Mouse (Mus musculus): ENCODE results near the gene Ppp1r18. TPM values are rescaled to one million over a fixed set of nuclear protein-coding genes. Genes with fewer than 3 reads are reported as not detected.

Ppp1r18 gene
- polyA plus RNA-seq, 1 experiment from 2014 or later, result 28.9 TPM

DNA sequence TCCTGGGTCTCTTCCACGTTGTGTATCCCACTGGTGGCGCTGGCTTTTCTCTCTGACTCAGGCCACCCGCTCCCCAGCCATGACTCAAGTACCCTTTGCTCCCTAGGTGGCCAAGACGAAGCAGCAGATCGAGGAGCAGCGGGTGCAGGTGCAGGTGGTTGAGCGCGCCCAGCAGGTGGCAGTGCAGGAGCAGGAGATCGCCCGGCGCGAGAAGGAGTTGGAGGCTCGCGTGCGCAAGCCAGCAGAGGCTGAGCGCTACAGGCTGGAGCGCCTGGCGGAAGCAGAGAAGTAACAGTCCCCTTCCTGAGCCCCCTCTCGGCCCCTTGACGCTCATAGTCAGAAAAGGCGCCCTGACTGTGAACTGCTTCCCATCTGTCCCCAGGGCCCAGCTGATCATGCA is 35.7 kb upstream of the Ppp1r18 start:
- Histone ChIP-seq H3K4me2 (replicated peaks) (peak overlapping the region; percentile 24; the same call in 1 of the 2 replicates), H3K4me3 (0 out of 2 replicates have a peak overlapping the region, but pooled peaks have one; percentile 9), H3K27me3 (no peaks in the 10 kb centered on the region), H3K9me3 (no peaks in the 10 kb centered on the region), H3K27ac (no peak overlapping the region), H3K4me1 (peaks cover 18% of the 10 kb centered on the region), H3K9ac (0 out of 2 replicates have a peak overlapping the region, but pooled peaks have one; percentile 30), H3K36me3 (peaks cover 56% of the 10 kb centered on the region)
- 1% methylated on average over 21 of the region's 21 CpGs for WGBS
- peak; percentile 53; the same call in 1 of the 2 replicates for ATAC-seq (ENCODE audit: insufficient number of reproducible peaks, insufficient read depth, low FRiP score, low TSS enrichment)

DNA sequence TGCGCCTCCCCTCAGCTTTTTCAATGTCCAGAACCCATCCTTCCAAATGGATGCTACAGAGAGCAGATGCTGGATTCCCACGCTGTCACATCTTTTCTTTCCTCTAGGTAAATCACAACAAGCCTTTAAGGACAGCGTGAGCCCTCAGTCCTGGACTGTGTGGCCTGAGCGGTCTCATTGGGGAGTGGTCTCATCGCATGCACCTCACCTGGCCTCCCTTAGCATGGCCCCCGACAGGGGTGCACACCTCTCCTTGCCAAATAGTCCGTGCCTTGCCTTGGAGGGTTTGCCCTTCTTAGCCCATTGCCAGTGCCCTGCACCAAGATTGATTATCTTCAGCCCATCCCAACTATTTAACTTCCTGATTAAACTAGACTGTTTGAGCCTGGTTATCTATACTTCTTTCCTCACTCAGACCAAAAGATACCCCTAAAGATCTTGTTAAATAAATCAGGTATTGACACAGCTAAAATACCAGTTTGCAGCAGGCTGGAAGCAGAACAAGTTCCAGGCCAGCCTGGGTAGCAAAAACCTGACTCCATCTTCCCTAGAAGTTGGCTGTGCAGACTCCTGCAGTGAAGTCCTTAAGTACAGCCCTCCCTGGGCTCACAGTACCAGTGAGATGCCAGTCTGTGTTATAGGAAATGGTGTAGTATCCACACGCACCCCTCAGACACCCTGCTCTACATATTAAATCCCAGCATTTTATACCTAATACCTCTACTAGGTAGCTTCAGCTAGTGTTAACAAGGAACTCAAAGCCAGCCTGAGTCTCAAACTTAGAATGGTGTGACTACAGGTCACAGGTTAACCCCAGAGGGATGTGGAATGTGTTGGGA is 32.8 kb upstream of the Ppp1r18 start:
- Histone ChIP-seq H3K4me3 (no peak overlapping the region), H3K4me2 (replicated peaks) (no peak overlapping the region), H3K9me3 (no peaks in the 10 kb centered on the region), H3K9ac (no peak overlapping the region), H3K4me1 (peaks cover 34% of the 10 kb centered on the region), H3K27me3 (no peaks in the 10 kb centered on the region), H3K27ac (no peak overlapping the region), H3K36me3 (peaks cover 55% of the 10 kb centered on the region)
- 64% methylated on average over 8 of the region's 8 CpGs for WGBS
- ATAC-seq (ENCODE audit: insufficient number of reproducible peaks, insufficient read depth, low FRiP score, low TSS enrichment), result no peak

DNA sequence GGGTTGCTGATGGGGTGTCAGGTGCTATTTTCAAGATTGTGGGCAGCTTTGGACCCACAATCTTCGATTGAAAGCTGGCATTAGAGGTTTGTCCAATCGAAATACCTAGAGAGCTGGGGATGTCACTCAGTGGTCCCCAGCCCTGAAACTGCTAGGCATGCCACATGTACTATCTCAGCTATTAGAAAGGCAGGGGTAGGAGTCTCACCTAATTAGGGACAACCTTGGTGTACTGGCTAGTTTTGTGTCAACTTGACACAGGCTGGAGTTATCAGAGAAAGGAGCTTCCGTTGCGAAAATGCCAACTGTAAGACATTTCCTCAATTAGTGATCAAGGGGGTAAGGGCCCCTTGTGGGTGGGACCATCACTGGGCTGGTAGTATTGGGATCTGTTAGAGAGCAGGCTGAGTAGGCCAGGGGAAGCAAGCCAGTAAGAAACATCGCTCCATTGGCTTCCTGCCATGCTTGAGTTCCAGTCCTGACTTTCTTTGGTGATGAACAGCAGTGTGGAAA is 32.1 kb upstream of the Ppp1r18 start:
- no peaks in the 10 kb centered on the region for H3K9me3 ChIP-seq
- H3K4me3 ChIP-seq, result no peak overlapping the region
- H3K9ac ChIP-seq, result no peak overlapping the region
- H3K27me3 ChIP-seq, result no peaks in the 10 kb centered on the region
- no peak overlapping the region; the same call in 1 of the 2 replicates for H3K4me2 ChIP-seq (replicated peaks)
- peaks cover 50% of the 10 kb centered on the region for H3K36me3 ChIP-seq
- no peak overlapping the region for H3K27ac ChIP-seq
- 21% methylated on average over 5 of the region's 5 CpGs for WGBS
- peaks cover 34% of the 10 kb centered on the region for H3K4me1 ChIP-seq
- ATAC-seq (ENCODE audit: insufficient number of reproducible peaks, insufficient read depth, low FRiP score, low TSS enrichment), result no peak

DNA sequence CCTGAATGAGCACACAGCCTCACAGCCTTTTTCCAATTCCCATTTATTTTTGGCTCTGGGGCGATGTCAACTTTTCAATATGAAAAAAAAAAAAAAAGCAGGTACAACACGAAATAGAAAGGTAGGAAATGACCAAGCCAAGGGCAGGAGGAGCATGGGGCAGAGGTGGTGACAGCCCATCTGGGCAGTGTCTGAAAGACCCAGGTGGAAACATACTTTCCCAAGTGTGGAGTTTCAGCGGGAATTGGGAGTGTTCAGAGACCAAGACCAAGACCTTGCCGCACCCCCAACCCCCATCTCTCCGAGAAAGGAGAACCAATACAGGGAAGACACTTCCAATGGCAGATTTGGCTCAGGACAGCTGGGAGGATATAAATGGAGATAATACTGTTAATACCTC is 31.5 kb upstream of the Ppp1r18 start:
- H3K36me3 ChIP-seq, result peaks cover 50% of the 10 kb centered on the region
- no peak for ATAC-seq (ENCODE audit: insufficient number of reproducible peaks, insufficient read depth, low FRiP score, low TSS enrichment)
- H3K4me1 ChIP-seq, result peaks cover 34% of the 10 kb centered on the region
- H3K9me3 ChIP-seq, result no peaks in the 10 kb centered on the region
- 57% methylated on average over 5 of the region's 5 CpGs for WGBS
- 0 out of 2 replicates have a peak overlapping the region, but pooled peaks have one; percentile 7 for H3K4me3 ChIP-seq
- no peaks in the 10 kb centered on the region for H3K27me3 ChIP-seq
- H3K4me2 ChIP-seq (replicated peaks), result peak overlapping the region; percentile 85
- no peak overlapping the region for H3K27ac ChIP-seq
- H3K9ac ChIP-seq, result no peak overlapping the region

DNA sequence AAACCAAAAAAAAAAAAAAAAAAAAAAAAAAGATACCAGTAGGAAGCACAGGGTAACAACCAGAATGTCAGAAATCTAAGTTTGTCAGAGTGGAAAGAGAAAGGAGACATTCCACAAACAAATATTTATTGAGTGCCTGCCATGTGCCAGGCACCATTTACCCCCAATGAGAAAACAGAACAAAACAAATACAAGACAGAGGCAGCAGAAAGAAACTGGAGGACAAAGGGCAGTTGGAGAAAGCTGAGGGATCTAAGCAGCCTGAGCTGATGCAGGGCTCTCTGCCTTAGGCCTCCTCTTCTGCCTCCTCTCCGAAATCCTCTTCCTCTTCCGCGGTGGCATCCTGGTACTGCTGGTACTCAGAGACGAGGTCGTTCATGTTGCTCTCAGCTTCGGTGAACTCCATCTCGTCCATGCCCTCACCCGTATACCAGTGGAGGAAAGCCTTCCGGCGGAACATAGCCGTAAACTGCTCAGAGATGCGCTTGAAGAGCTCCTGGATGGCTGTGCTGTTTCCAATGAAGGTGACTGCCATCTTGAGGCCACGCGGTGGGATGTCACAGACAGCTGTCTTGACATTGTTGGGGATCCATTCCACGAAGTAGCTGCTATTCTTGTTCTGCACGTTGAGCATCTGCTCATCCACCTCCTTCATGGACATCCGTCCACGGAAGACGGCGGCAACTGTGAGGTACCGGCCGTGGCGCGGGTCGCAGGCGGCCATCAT is 30.5 kb upstream of the Ppp1r18 start:
- Histone ChIP-seq H3K36me3 (peaks cover 50% of the 10 kb centered on the region), H3K9me3 (no peaks in the 10 kb centered on the region), H3K27me3 (no peaks in the 10 kb centered on the region), H3K9ac (peak overlapping the region; percentile 49), H3K4me1 (peaks cover 40% of the 10 kb centered on the region), H3K4me3 (peak overlapping the region; percentile 87), H3K27ac (no peak overlapping the region), H3K4me2 (replicated peaks) (peak overlapping the region; percentile 85)
- no peak for ATAC-seq (ENCODE audit: insufficient number of reproducible peaks, insufficient read depth, low FRiP score, low TSS enrichment)
- 74% methylated on average over 26 of the region's 26 CpGs for WGBS

DNA sequence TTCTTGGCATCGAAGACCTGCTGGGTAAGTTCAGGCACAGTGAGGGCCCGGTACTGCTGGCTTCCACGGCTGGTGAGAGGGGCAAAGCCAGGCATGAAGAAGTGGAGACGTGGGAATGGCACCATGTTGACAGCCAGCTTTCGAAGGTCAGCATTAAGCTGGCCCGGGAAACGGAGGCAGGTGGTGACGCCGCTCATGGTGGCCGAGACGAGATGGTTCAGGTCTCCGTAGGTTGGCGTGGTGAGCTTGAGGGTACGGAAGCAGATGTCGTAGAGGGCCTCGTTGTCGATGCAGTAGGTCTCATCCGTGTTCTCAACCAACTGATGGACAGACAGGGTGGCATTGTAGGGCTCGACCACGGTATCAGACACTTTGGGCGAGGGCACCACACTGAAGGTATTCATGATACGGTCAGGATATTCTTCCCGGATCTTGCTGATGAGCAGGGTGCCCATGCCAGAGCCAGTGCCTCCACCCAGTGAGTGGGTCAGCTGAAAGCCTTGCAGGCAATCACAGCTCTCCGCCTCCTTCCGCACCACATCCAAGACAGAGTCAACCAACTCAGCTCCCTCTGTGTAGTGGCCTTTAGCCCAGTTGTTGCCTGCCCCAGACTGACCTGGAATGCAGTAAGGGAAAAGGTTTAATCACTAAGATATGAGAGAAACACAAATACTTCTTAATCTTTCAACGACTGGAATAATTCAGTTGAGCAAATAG is 29.8 kb upstream of the Ppp1r18 start:
- no peak overlapping the region for H3K27ac ChIP-seq

DNA sequence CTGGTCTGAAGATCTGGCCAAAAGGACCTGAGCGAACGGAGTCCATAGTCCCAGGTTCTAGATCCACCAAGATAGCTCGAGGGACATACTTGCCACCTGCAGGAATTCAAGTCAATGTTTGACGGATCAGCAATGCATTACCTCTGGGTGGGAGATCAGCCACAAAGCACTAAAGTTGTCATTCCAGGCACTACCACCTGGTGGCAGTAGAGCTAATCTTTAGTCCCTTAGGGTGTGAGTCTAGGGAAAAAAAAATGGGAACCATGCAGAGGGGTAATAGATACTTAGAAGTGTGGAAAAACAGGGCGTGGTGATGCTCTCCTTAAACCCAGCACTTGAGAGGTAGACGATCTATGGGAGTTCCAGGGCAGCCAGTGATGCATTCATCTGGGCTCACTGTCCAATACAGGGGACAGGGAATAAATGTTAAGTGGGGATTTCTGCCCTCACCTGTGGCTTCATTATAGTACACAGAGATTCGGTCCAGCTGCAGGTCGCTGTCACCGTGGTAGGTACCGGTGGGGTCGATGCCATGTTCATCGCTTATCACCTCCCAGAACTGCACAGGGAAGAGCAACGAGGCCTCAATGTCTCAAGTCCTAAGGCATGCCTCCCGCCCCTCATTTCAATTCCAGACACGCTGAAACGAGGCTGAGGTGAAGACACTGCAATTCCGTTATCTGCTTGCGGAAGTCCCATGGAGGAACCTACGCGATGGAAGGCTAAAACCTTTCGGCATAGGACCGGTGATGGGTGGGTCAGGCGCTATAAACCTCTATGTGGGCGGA is 29.0 kb upstream of the Ppp1r18 start:
- H3K4me2 ChIP-seq (replicated peaks), result peak overlapping the region; percentile 85
- H3K27ac ChIP-seq, result peak overlapping the region; percentile 97
- H3K9ac ChIP-seq, result peak overlapping the region; percentile 96
- ATAC-seq (ENCODE audit: insufficient number of reproducible peaks, insufficient read depth, low FRiP score, low TSS enrichment), result no peak
- H3K4me1 ChIP-seq, result peaks cover 33% of the 10 kb centered on the region
- no peaks in the 10 kb centered on the region for H3K9me3 ChIP-seq
- H3K27me3 ChIP-seq, result no peaks in the 10 kb centered on the region
- H3K36me3 ChIP-seq, result peaks cover 50% of the 10 kb centered on the region
- 8% methylated on average over 24 of the region's 24 CpGs for WGBS
- peak overlapping the region; percentile 87 for H3K4me3 ChIP-seq

More for the DNA sequence above, 29.8 kb upstream of the Ppp1r18 start:
- Histone ChIP-seq H3K27me3 (no peaks in the 10 kb centered on the region), H3K4me2 (replicated peaks) (peak overlapping the region; percentile 85), H3K36me3 (peaks cover 50% of the 10 kb centered on the region), H3K9me3 (no peaks in the 10 kb centered on the region), H3K4me3 (peak overlapping the region; percentile 87), H3K4me1 (peaks cover 33% of the 10 kb centered on the region), H3K9ac (peak overlapping the region; percentile 49)
- ATAC-seq (ENCODE audit: insufficient number of reproducible peaks, insufficient read depth, low FRiP score, low TSS enrichment), result no peak
- 76% methylated on average over 26 of the region's 26 CpGs for WGBS

DNA sequence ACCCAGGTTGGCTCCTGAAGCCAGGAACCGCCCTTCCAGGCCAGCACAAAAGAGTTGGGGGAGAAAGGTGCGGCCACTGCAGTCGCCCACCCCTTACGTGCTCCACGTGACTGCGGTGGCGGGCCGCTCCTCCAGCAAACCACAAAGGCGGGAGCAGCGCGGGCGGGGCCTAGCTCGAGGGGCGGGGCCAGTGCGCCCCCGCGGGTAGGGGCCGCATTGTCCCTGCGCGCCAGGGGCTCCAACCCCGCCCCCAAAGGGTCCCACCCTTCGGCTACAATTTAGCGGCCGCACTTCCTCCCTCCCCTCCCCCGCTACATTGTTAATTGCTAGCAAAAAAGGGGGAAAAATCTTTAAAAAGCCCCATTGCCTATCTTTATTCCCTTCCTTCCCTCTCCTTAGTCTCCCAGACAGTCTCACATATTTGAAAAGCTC is 28.4 kb upstream of the Ppp1r18 start:
- no peaks in the 10 kb centered on the region for H3K27me3 ChIP-seq
- H3K9ac ChIP-seq, result peak overlapping the region; percentile 96
- no peak for ATAC-seq (ENCODE audit: insufficient number of reproducible peaks, insufficient read depth, low FRiP score, low TSS enrichment)
- peak overlapping the region; percentile 85 for H3K4me2 ChIP-seq (replicated peaks)
- WGBS, result under 1% methylated on average over 24 of the region's 25 CpGs
- H3K9me3 ChIP-seq, result no peaks in the 10 kb centered on the region
- peaks cover 35% of the 10 kb centered on the region for H3K4me1 ChIP-seq
- H3K36me3 ChIP-seq, result peaks cover 50% of the 10 kb centered on the region
- peak overlapping the region; percentile 87 for H3K4me3 ChIP-seq
- peak overlapping the region; percentile 97 for H3K27ac ChIP-seq

DNA sequence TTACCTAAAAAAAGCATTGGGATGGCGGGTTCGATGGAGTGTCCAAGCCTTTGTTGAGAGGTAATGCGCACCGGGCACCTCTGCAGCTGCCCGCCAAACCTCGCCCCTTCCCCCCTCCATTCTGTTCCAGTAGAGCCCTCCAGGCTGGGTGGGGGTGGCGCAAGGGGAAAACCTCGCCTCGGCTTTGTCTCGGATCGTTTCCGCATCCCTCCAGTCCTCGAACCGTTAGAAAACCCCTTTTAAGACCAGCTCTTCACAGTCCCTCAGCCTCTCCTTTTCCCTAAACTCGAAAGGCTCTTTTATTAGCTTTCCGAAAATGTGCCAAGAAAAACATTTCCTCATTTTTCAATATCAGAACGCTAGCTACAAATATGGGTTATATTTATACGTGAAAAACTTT is 27.9 kb upstream of the Ppp1r18 start:
- no peak for ATAC-seq (ENCODE audit: insufficient number of reproducible peaks, insufficient read depth, low FRiP score, low TSS enrichment)

DNA sequence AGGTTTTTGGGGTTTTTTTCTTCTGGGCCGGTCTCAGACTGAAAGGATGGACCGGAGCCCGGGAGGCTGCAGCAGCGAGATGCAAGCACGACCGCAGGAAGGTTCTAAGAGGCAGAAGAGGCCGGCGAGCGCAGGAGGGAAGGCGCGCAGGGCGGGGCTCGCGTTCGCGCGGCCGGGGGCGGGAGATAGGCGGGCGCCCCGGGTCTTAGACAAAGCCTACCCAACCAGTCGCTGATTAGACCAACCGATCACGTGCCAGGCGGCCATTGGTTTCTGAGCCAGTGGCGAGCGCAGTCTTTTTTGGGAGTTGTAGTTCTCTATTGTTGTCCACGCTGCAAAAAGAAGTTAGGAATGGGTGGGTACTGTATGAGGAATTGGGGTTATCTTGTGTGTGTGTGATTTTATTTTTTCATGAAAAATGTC is 27.3 kb upstream of the Ppp1r18 start, which contains the start of gene Tubb5:
Tubb5 (minus strand) TSS at position 185 of the 423 bp plus-strand sequence.
- Histone ChIP-seq H3K4me2 (replicated peaks) (peak within 1 kb of the TSS; percentile 85), H3K4me1 (peaks cover 39% of the 10 kb centered on the region), H3K27me3 (no peaks in the 10 kb centered on the region), H3K9ac (peak within 1 kb of the TSS; percentile 96), H3K9me3 (no peaks in the 10 kb centered on the region), H3K27ac (peak within 1 kb of the TSS; percentile 97), H3K36me3 (peaks cover 38% of the 10 kb centered on the region), H3K4me3 (peak within 1 kb of the TSS; percentile 87)
- peak; percentile 82 for ATAC-seq (ENCODE audit: insufficient number of reproducible peaks, insufficient read depth, low FRiP score, low TSS enrichment)
- 0% methylated on average over 29 of the region's 29 CpGs for WGBS

More for the DNA sequence above, 27.9 kb upstream of the Ppp1r18 start:
- Histone ChIP-seq H3K4me1 (peaks cover 39% of the 10 kb centered on the region), H3K4me2 (replicated peaks) (peak overlapping the region; percentile 85), H3K27me3 (no peaks in the 10 kb centered on the region), H3K9ac (peak overlapping the region; percentile 96), H3K9me3 (no peaks in the 10 kb centered on the region), H3K4me3 (peak overlapping the region; percentile 87), H3K36me3 (peaks cover 45% of the 10 kb centered on the region), H3K27ac (peak overlapping the region; percentile 97)
- under 1% methylated on average over 18 of the region's 18 CpGs for WGBS
